Mouse (Mus musculus) thymus, adult 2 months (tissue): Measurements from ENCODE around the gene Sdcbp2.

Experiments
- CTCF ChIP-seq: fragments of 200-500 bp; IDR thresholded peaks from 2 replicates; pipeline ENCODE4 v1.5.1; 2012; ENCODE audit warnings: mild to moderate bottlenecking, control low read depth, low read length, moderate library complexity, borderline replicate concordance; ENCODE audit not compliant: control insufficient read depth, poor library complexity, insufficient read depth; ENCODE audit errors: extremely low read depth
- POLR2A ChIP-seq: fragments of 200-500 bp; IDR thresholded peaks from 2 replicates; pipeline ENCODE4 v1.6.1; 2012; ENCODE audit warnings: mild to moderate bottlenecking, low read length, control low read depth, moderate library complexity; ENCODE audit not compliant: control insufficient read depth, poor library complexity, insufficient read depth; ENCODE audit errors: extremely low read depth

GRCm38 (mm10) chr2:151535961-151536617 is 36.3 kb upstream of the Sdcbp2 start:
- no peak for TF ChIP-seq CTCF
- no peak for TF ChIP-seq POLR2A
